Mouse (Mus musculus) ES-Bruce4 (cell line): ENCODE data around the gene Abhd15.

Experiments
- CTCF ChIP-seq: IDR thresholded peaks from one replicate; pipeline ENCODE4 v1.8.1; 2011; ENCODE audit warnings: low read depth, low read length
- POLR2A ChIP-seq: IDR thresholded peaks from one replicate; pipeline ENCODE4 v1.8.1; 2011; ENCODE audit warnings: low read length; ENCODE audit not compliant: insufficient read depth

DNA sequence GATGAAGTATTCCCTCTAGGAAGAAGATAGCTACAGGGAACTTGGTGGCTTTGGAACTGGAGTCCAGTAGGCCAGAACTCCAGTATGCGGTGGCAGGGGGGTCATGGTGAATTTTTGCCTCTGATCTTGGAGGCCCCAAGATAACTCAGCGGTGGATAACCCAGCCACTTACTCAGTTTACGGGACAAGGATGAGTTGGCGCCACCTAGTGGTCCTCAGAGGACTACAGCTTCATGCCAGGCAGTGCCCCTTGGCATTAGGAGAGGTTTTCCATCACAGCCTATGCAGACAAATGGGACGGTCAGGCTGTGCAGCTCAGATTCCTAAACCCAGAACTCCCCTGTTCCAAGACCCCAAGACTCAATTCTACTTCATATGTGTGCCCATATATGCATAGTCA is 13.5 kb upstream of the Abhd15 start:
- TF ChIP-seq POLR2A = no peak
- TF ChIP-seq CTCF = peak; percentile 81
